Mouse (Mus musculus): ENCODE results near the gene Gpatch4.

DNA sequence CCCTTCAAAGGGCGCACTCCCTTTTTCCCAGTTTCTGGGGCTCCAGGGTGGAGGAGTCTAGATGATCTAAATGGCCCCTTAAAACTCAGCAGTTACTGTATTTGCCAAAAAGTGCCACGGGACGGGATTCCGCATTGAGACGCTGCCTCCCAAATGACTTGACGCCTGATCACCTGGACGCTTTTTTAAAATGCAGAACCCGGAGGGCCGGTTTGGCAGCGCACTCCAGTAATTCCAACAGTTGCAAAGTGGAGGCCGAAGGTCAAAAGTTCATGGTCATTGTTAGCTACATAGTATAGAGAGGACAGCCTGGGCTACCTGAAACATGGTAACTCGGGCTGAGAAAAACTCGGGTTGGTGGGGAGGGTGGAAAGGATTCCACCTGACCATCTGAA is 39.3 kb downstream of the Gpatch4 start:
- TF ChIP-seq CTCF (IDR thresholded peaks at IDR 0.05; ENCODE audit: insufficient read depth, low read depth, low read length) (no peak), POLR2A (IDR thresholded peaks at IDR 0.05; ENCODE audit: insufficient read depth, low read depth, low read length) (no peak)

Measured in olfactory bulb, adult 2 months (tissue).